23 mouse cellular contexts compared by ENCODE assay signal in genomic region chr10:44565109-44565508, GRCm38 (mm10). TPM values are rescaled to one million over a fixed set of nuclear protein-coding genes. Genes with fewer than 3 reads are reported as not detected.
DNase-seq lines count a peak whose midpoint lies in the region; ATAC-seq lines count a peak whose summit lies in the region.
"Had no signal": no experiment of that assay in that cellular context is flagged by ENCODE, and none has a peak within 500 bp of the region (broad histone marks: within the 10 kb centered on the region; RNA-seq: fewer than 3 reads in every experiment).

No protein-coding gene starts in this region.

- ATAC-seq in granulocyte monocyte progenitor cell, adult 5-6 weeks (replicated peaks; ENCODE audit: poor library complexity, severe bottlenecking): peak; percentile 92
- ATAC-seq: activated CD4-positive, CD25-positive, alpha-beta regulatory T cell, adult 4 months; forebrain, embryonic 14.5 days; forebrain, postnatal 0 days; hindbrain, embryonic 16.5 days; intestine, embryonic 15.5 days had no signal

- DNase-seq in 416B (ENCODE audit: low read depth): peak; percentile 48
- peak; percentile 10 for DNase-seq in Muller cell, postnatal 12 days (ENCODE audit: inconsistent ontology term)
- no peak for DNase-seq in layer of hippocampus, adult 11-12 months (ENCODE audit: low spot score)
- no peak for DNase-seq in gastrocnemius, postnatal 10 days
- DNase-seq in right cerebral cortex, adult 18-20 months: no peak
- DNase-seq: adrenal gland, adult 8-10 months; adrenal gland, postnatal 25 days; B cell, adult 2 months; cerebellum, adult 11-12 months; cerebellum, adult 8-10 months; cerebellum, postnatal 14 days; forebrain, postnatal 0 days; gastrocnemius, adult 2 months; gastrocnemius, postnatal 36 days; heart, postnatal 10 days; heart, postnatal 36 days; kidney, adult 11 months had no signal

RNA-seq across cellular contexts. Expression of gene Prdm1, which starts 36.8 kb away (rescaled TPM):
- not detected in 2 replicates for total RNA-seq in granulocyte monocyte progenitor cell, adult 5-6 weeks (2014; fragmentation: Nextera tagmentation)
- 1.7 TPM in 1 of 2 replicates, not detected in the other for total RNA-seq in granulocyte monocyte progenitor cell, adult 5-6 weeks (2017)
- 1 to 10 TPM; 1.5 to 2.8 TPM for total RNA-seq in gastrocnemius, postnatal 10 days (2021)
- total RNA-seq: MEL had no signal

Comparison
In these comparisons a context has a peak if more than half of its experiments do, and no peak if none do; other contexts are left out.
1. DNase-seq: peak in 416B (single experiment) and Muller cell, postnatal 12 days (single experiment); none in layer of hippocampus, adult 11-12 months (single experiment), gastrocnemius, postnatal 10 days (single experiment) and right cerebral cortex, adult 18-20 months (single experiment).